Mouse (Mus musculus) ovary, adult 18-20 months (tissue): Measurements from ENCODE around the gene Smg6.
"Not testable (repeated sequence)": the region's sequence is repeated elsewhere in the genome, so short reads cannot be mapped to it uniquely, and the experiment has no call there.

ENCODE experiments used
- DNase-seq: peaks from one replicate; pipeline ENCODE4 v3.0.0; 2022; ENCODE audit warnings: low spot score, mixed read lengths

The Smg6 gene

DNA sequence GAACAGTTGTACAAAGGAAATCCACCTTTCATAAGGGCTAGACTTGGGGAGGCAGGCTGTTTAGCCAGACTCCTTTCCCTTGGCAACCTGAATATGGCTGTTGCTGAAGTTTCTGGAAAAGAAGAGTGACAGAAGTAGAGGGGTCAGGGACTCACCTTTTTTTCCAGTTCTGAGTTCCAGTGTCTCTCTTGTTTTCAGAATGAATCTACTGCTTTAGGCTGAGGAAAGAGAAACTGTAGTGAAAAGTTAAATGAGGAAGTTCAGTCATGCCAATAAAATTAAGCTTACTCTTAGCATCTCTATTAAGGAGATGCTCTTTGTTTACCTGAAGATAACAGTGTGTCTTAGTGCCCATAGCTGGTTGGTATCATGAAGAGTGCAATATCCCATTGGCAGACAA is 69.2 kb downstream of the Smg6 start:
- DNase-seq, result no peak

DNA sequence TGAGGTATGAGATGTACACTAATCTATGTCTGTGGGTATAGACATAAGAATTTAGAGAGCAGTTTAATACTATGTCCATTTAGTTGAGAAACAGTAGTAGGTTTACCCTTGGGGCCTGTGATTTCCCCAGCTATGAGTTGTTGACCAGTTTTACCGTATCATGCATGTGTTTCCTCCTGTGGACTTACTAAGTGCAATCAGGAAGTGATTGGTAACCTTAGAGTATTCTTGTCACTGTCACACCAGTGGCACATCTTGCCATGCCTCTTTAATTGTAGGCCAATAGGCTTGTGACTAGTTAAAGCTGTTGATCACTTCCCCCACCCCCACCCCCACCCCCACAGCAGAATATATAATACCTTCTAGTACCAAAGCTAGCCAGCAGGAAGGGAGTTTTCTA is 70.9 kb downstream of the Smg6 start:
- DNase-seq, result no peak

DNA sequence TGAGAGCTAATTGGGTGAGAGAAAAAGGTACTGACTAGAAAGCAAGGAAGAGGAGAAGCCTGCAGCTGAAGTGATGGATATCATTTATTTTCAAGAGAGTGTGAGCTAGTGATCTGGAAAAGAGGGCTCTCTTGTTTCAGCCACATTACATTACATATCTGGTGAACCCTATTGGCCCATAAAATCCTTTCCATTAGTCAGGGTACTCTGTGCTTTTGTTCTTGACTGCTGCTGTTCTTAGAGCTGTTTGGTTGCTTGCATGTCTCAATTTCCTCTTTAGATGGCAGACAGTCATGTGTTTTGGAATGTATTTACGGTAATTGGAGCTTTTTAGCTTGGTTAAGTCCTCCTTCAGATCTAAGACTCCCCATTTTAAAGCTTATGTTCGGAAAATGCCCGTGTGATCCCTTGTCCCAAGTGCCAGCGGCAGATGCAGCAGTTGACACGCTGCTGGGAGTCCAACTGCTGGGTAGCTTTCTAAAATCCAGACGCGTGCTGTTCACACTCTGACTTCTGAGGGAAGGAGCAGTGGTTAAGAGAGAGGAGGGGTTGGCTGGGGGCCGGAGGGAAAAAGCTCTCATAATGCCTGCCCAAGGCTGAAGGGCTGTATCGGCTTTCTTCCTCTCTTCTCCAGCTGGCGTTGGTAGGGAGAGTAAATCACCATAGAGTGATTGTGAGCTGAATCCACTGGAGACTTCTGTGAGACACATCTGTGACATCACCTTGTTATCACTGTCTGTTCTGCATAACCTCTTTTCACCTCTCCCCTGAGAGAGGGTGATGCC is 75.4 kb downstream of the Smg6 start:
- no peak for DNase-seq

DNA sequence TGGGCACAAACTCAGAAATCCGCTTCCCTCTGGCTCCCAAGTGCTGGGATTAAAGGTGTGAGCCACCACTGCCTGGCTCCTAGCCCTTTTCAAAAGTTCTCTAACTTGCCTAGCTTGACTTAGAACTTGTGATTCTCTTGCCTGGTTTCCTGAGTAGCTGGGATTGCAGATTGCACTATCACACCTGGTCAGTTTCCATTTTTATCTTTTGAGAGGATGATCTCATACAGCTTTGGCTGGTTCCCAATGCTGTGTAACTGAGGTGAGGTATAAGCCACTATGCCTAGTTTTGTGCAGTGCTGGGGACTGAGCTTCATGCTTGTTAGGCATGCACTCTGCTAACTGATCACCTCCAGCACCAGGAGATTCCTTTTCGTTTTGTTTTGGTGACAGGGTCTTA is 82.6 kb downstream of the Smg6 start:
- no peak for DNase-seq

- not testable (repeated sequence) for DNase-seq
These were observed 83.9 kb downstream of the Smg6 start for GRCm38 (mm10) chr11:75009537-75009936.

GRCm38 (mm10) chr11:75012997-75013694 is 87.5 kb downstream of the Smg6 start:
- DNase-seq, result peak; percentile 68

DNA sequence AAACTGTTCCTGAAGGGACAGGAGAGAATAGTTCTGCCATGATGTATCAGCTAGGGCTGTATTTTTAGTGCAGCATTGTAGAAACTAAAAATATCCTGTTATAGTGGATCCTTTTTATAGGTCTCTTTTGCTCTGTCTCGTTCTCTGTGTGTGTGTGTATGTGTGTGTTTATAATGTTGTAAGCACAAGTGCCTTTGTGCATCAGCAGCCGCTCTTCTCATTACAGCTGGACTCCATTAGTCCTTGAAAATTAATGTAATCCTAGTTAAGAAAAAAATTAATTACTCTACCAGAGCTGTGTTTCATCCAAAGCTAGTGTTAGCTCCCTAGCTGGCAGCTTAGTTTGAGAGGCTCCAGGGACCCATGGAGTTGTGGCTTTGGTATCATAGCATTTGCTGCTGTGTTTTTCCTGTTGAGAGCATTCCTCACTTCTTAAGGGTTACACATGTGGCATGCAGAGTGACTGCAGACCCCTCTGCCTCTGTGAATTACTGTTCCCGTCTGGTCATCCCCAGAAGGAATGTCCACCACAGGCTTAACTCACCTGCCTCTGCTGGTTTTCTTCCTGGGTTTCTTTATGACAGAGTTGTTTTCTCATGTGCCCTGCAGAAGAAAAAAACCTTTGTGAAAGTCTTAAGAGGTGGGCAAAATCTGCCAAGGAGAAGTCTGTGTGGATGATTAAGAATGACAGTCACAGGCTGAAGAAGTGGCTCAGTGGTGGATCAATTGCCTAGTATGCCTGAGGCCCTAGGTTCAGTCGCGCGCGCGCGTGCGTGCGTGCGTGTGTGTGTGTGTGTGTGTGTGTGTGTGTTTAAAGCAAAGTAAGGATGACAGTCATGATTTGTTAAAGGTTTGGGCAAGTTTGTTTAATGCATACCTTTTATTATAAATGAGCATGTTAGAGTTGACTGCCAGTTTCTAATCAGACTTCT is 88.4 kb downstream of the Smg6 start:
- no peak for DNase-seq

DNA sequence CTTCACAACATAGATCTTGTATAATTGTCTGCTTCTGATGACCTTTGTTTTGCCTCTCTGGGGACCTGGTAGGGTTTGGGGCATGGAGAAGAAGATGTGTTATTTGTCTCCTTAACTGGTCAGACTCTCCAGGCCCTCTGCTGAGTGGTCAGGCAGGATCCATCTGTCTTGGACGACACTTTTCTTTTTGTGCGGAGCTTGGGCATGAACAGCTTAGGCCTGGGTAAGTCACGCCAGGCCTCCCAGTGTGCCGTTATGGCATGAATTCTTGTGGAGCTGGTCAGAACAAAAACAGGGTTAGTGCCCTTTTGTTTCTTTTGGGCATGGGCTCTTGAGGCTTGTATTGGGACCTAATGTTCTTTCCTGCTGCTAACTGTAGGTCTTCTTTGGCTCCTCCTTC is 89.2 kb downstream of the Smg6 start:
- DNase-seq, result no peak

DNA sequence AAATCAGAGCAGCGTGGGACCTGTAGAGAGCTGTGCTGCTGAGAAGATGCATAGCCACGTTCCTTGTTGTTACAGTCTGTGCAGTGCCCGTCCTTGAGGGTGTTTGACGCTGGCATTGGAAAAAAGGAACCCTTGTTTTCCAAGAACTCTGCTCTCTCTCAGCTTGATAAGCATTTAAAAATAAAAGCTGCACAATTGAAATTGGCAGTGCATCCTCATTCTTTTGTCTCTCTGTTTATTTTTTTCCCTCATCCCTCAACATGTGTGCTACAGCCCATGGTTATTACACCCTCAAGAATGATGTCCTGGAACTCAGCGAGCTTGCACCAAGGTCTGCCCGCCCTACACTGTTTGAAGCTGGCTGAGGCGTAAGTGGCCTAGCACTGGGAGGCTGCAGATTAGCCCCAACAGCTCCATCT is 89.8 kb downstream of the Smg6 start:
- peak; percentile 82 for DNase-seq

GRCm38 (mm10) chr11:75016309-75016860 is 90.8 kb downstream of the Smg6 start:
- DNase-seq, result no peak

DNA sequence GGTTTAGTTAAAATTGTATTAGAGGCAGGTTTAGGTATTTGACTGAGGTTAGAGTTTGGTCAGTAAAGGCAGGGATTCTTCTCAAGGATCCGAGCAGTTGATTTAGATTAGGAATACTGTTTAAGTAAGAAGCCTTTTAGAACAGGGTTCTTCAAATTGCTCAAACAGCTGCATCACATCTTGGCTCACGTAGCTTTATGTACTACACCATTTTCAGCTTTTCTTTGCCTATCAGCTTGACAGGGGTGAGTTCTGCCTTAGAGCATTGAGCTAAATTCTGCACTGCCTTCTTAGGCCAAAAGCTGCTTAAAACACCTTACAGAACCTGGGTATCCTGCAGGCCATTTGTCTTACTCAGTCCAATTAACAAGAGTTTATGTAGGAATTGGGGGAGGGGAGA is 92.2 kb downstream of the Smg6 start:
- no peak for DNase-seq

DNA sequence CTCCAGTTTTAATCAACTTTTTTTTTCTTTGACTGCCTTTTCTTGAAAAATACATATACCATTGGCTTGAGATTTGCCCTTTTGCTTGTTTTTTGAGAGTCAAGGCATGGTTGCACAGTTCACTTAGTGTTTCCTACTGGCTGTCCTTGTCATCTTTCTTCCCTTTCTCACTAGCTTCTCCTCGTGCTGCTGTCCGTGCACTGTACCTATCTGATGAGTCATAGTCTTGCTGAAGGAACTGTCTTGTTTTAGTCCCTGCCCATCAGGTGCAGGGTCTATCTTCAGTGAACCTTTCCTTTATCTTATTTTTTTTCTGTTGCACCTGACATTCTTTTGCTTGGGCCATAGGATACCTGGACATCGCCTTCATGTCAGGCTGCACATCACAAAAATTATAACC is 101.4 kb downstream of the Smg6 start:
- DNase-seq, result no peak

- no peak for DNase-seq
These were observed 102.0 kb downstream of the Smg6 start for GRCm38 (mm10) chr11:75027616-75028015.

GRCm38 (mm10) chr11:75031251-75031650 is 105.6 kb downstream of the Smg6 start:
- no peak for DNase-seq

GRCm38 (mm10) chr11:75032946-75033345 is 107.3 kb downstream of the Smg6 start:
- no peak for DNase-seq

DNA sequence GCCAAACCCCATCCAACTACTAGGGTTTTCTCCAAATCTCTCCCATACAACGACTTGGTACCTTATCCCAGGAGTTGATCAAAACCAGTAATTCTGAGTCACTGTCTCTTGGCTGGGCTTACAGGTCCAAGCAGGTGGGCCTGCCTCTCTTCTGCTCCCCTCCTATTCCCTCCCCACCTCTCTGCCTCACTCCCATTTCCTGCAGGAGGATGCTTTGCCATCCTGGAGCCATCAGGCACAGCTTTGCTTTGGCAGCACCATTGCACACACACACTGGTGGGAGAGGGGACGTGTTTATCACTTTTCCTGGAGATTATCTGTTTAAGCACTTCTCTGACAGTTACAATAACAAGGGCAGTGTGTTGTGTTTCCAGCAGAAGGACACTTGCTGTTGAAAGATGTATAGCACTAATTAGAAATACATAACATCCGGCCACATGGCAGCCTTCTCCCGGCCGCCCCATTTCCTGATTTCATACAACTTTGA is 108.0 kb downstream of the Smg6 start:
- DNase-seq, result no peak

- DNase-seq, result no peak
These were observed 108.5 kb downstream of the Smg6 start for GRCm38 (mm10) chr11:75034104-75034503.

DNA sequence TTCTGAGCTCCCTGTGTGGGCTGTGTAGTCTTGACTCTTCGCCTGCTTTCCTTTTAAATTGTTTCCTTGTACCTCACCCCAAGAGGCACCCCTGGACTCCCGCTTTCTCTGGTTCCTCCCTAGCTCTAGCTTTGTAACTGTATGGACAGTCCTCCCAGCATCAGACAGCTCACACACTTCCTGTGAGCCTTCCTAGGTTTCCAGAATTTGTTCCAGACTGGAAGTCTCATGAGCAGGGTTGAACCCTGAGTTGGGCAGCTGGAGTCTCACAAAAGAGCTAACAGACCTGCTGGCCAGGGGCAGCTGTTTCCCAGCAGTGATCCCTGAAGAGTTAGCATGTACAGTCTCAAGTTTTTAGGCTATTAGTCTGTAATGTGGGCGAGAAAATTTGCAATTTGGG is 118.7 kb downstream of the Smg6 start:
- DNase-seq, result no peak

GRCm38 (mm10) chr11:75045822-75046221 is 120.2 kb downstream of the Smg6 start:
- no peak for DNase-seq

DNA sequence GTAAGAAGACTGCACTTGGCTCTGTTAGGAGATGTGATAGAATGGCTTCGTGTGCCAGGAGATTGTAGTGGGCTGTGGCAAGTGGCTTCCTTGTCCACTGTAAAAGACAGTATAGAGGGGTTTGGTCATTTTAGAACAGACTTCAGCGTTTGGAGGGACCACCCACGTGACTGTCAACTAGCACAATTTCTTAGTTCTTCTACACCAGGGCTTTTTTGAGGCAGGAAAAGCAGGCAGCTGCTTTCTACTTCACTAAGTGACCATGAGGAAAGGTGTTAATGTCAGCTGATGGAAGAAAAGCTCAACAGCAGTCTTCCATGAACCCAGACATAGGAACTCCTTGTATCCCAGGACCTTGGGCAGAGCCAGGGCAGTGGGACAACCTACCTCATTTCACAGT is 121.0 kb downstream of the Smg6 start:
- no peak for DNase-seq

GRCm38 (mm10) chr11:75047066-75047465 is 121.4 kb downstream of the Smg6 start:
- peak; percentile 84 for DNase-seq
